Mouse (Mus musculus): ENCODE results near the gene Fam3c. TPM values are rescaled to one million over a fixed set of nuclear protein-coding genes. Genes with fewer than 3 reads are reported as not detected.

The Fam3c gene
- polyA plus RNA-seq (2012; ENCODE audit: insufficient read depth, insufficient read length, missing spikeins) = 47.0 and 51.2 TPM in 2 replicates

DNA sequence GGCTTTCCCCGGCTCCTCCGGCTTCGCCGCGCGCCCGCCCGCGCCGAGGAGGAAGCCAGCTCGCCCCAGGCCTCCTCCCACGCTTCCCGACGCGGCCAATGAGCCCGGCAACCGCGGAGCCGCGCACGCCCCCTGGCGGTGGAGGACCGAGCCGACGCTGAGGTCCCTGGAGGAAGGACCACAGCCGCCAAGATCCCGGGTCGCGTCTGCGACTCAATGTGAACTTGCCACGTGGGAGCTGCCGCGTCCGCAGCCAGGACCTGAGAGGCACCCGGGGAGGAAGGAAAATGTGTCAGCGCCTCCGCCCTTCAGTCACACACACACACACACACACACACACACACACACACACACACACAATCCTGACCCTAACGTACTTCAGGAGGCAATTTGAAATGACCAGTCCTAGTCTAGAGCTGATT is at the start of gene Fam3c:
TSS of gene Fam3c (minus strand) at position 158 of the 422 bp plus-strand sequence.
- no peak for TF ChIP-seq CTCF (IDR thresholded peaks at IDR 0.05; ENCODE audit: low read depth, low read length)
- TF ChIP-seq POLR2A (IDR thresholded peaks at IDR 0.05; ENCODE audit: borderline replicate concordance, low read depth, low read length) = no peak; the same call in 1 of the 2 replicates
- H3K4me1 ChIP-seq (ENCODE audit: control insufficient read depth, insufficient read depth, low read length) = peaks cover 32% of the 10 kb centered on the region
- H3K4me3 ChIP-seq (ENCODE audit: insufficient read depth, low read length) = peak within 1 kb of the TSS; percentile 97
- H3K27ac ChIP-seq (ENCODE audit: insufficient read depth, low read depth, low read length) = peak within 1 kb of the TSS; percentile 69

DNA sequence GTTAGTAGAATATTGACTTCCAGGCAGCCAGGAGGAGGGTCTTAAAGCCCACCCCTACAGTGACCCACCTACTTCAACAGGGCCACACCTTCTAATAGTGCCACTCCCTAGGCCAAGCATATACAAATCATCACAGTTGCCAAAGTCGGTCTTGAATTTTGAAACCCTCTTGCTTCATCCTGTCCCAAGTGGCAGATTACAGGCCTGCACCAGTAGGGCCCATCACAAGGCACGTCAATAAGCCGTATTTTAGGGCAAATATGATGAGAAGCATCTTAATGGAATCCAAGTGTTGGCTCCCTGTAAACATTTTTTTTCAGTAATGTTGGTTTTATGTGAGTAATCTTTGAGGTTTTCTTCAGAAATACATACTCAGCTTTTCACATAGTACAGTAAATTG is 49.0 kb upstream of the Fam3c start:
- Histone ChIP-seq H3K27ac (ENCODE audit: insufficient read depth, low read depth, low read length) (no peak overlapping the region), H3K4me1 (ENCODE audit: control insufficient read depth, insufficient read depth, low read length) (peaks cover 14% of the 10 kb centered on the region), H3K4me3 (ENCODE audit: insufficient read depth, low read length) (no peak overlapping the region)
- no peak for TF ChIP-seq POLR2A (IDR thresholded peaks at IDR 0.05; ENCODE audit: borderline replicate concordance, low read depth, low read length)
- TF ChIP-seq CTCF (IDR thresholded peaks at IDR 0.05; ENCODE audit: low read depth, low read length) = no peak

DNA sequence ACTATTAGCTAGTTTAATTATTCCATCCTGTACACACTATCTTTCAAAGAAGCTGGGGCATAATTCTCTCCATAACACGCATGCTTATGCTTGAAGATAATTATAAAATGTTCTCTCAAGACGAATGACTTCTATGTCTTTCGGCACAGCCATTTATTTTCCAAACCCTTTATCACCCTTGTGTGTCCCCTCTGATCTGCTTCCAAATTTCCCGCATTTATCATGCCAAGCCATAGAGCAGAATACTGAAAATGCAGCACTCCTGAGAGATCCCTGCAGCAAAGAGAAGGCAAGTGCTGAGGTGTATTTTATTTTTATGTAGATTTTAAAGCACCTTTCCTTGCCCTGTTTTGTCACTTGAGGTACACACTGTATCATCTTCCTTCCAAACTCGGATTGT is 47.7 kb upstream of the Fam3c start:
- no peak for TF ChIP-seq POLR2A (IDR thresholded peaks at IDR 0.05; ENCODE audit: borderline replicate concordance, low read depth, low read length)
- TF ChIP-seq CTCF (IDR thresholded peaks at IDR 0.05; ENCODE audit: low read depth, low read length) = no peak
- peaks cover 19% of the 10 kb centered on the region for H3K4me1 ChIP-seq (ENCODE audit: control insufficient read depth, insufficient read depth, low read length)
- H3K27ac ChIP-seq (ENCODE audit: insufficient read depth, low read depth, low read length) = no peak overlapping the region
- no peak overlapping the region for H3K4me3 ChIP-seq (ENCODE audit: insufficient read depth, low read length)

DNA sequence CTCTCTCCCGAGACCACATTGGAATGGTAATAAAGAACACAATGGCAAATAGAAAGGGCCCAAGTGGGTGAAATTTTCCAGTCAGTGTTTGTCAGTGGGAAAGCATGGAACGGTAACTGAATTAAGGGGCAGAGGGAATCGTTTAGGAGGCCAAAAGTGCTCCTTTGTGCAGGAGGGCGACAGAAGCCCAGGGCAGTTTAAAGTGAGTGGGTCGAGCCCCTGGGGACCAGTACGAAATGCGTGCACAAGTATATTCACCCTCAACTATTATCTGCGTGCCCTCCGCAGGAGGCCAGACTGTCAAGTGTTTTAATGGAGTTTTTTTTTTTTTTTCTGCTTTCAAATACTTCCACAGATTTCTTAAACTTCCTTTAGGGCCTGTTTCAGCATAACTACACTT is 47.3 kb upstream of the Fam3c start:
- Histone ChIP-seq H3K4me1 (ENCODE audit: control insufficient read depth, insufficient read depth, low read length) (peaks cover 20% of the 10 kb centered on the region), H3K4me3 (ENCODE audit: insufficient read depth, low read length) (no peak overlapping the region), H3K27ac (ENCODE audit: insufficient read depth, low read depth, low read length) (no peak overlapping the region)
- TF ChIP-seq CTCF (IDR thresholded peaks at IDR 0.05; ENCODE audit: low read depth, low read length) (no peak), POLR2A (IDR thresholded peaks at IDR 0.05; ENCODE audit: borderline replicate concordance, low read depth, low read length) (no peak)

DNA sequence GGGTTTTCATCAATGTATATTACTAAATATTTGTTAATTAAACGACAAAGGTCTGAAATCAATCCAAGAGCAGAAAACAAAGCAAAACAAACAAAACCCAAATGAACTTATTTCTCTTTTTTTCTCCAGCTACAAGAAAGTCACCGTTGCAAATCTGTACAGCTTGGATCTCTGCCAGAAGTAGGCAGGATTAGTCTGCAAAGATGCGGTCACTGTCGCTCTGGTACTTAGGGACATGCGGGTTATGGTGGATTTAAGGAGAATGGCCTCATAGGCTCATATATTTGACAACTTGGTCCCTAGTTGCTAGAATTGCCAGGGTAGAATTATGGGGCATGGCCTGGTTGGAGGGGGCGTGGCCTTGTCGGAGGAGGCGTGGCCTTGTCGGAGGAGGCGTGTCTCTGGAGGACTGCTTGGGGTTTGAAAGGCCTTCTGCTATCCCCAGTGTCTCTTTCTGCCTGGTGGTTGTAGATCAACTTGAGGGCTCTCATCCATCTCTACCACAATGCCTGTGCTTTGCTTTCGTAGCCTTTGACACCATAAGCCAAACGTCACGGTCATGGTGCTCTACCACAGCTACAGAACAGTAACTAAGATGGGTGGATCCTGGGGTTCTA is 46.6 kb upstream of the Fam3c start:
- Histone ChIP-seq H3K4me1 (ENCODE audit: control insufficient read depth, insufficient read depth, low read length) (peaks cover 21% of the 10 kb centered on the region), H3K4me3 (ENCODE audit: insufficient read depth, low read length) (no peak overlapping the region), H3K27ac (ENCODE audit: insufficient read depth, low read depth, low read length) (no peak overlapping the region)
- TF ChIP-seq CTCF (IDR thresholded peaks at IDR 0.05; ENCODE audit: low read depth, low read length) (no peak), POLR2A (IDR thresholded peaks at IDR 0.05; ENCODE audit: borderline replicate concordance, low read depth, low read length) (no peak)

DNA sequence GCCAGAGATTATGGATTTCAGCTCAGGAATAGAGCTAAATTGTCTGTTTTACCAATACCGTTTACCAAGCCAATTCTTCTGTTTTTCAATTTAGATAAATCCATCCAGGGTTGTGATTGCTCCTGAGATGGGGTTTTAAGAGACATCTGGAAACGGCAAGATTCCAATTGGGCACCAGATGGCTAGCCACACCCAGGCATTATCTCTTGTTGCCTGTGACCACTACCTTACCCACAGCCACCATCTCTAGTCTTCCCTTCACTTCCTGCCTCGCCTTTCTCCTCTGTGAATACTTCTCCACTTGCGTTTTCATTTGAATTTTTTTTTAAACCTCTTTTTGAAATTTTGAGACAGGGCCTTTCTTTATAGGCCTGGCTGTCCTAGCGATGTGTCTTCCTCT is 46.0 kb upstream of the Fam3c start:
- TF ChIP-seq CTCF (IDR thresholded peaks at IDR 0.05; ENCODE audit: low read depth, low read length) = no peak
- no peak for TF ChIP-seq POLR2A (IDR thresholded peaks at IDR 0.05; ENCODE audit: borderline replicate concordance, low read depth, low read length)
- Histone ChIP-seq H3K27ac (ENCODE audit: insufficient read depth, low read depth, low read length) (no peak overlapping the region), H3K4me1 (ENCODE audit: control insufficient read depth, insufficient read depth, low read length) (peaks cover 22% of the 10 kb centered on the region), H3K4me3 (ENCODE audit: insufficient read depth, low read length) (no peak overlapping the region)

DNA sequence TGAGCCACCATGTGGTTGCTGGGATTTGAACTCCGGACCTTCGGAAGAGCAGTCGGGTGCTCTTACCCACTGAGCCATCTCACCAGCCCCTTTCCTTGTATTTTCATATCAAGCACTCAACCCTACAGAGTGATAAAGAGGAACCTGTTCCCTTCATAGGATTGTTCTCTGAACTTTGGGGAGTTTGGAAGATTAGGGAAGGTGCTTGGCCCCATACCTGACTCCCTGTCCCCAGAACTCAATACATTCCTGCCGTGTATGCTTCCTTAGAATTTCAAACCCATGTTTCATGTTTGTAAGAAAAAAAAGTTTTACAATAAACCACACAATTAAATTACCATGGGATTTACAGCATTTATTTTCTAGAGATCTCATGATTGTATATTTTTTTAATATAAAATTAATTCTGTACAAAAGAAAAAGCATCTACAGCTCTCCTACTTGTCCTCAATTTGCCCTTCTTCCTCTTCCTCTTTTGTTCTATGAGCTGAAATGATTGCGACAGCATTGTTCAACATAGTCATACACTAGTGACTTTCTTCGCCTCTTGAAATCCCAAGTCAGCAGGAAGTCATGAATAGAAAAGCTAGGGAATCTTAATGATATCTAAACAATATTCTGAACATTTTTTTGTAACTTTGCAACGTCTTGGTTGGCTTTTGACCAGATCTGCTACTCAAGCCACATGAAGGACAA is 42.2 kb upstream of the Fam3c start:
- peaks cover 24% of the 10 kb centered on the region for H3K4me1 ChIP-seq (ENCODE audit: control insufficient read depth, insufficient read depth, low read length)
- H3K27ac ChIP-seq (ENCODE audit: insufficient read depth, low read depth, low read length) = peak overlapping the region; percentile 90
- no peak for TF ChIP-seq CTCF (IDR thresholded peaks at IDR 0.05; ENCODE audit: low read depth, low read length)
- no peak for TF ChIP-seq POLR2A (IDR thresholded peaks at IDR 0.05; ENCODE audit: borderline replicate concordance, low read depth, low read length)
- H3K4me3 ChIP-seq (ENCODE audit: insufficient read depth, low read length) = no peak overlapping the region

DNA sequence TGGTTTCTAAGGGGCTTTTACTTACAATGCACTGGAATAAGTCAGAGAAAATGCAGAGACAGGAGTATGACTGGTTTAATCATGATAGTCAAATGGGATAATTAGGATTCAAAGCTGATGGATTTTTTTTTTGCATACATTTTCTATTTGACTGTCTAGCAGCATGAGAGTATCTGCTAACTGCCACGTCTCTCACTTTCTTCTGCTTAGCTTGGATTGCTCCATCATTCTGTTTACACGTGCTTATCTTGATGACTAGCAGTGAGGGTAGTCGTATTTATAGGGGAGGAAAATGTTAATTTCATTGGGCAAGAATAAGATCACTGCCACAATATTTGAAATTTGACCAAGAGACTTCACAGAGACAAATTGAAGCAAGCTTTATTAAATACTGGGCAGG is 39.2 kb upstream of the Fam3c start:
- TF ChIP-seq CTCF (IDR thresholded peaks at IDR 0.05; ENCODE audit: low read depth, low read length) (no peak), POLR2A (IDR thresholded peaks at IDR 0.05; ENCODE audit: borderline replicate concordance, low read depth, low read length) (no peak)
- Histone ChIP-seq H3K27ac (ENCODE audit: insufficient read depth, low read depth, low read length) (no peak overlapping the region), H3K4me1 (ENCODE audit: control insufficient read depth, insufficient read depth, low read length) (peaks cover 27% of the 10 kb centered on the region)

DNA sequence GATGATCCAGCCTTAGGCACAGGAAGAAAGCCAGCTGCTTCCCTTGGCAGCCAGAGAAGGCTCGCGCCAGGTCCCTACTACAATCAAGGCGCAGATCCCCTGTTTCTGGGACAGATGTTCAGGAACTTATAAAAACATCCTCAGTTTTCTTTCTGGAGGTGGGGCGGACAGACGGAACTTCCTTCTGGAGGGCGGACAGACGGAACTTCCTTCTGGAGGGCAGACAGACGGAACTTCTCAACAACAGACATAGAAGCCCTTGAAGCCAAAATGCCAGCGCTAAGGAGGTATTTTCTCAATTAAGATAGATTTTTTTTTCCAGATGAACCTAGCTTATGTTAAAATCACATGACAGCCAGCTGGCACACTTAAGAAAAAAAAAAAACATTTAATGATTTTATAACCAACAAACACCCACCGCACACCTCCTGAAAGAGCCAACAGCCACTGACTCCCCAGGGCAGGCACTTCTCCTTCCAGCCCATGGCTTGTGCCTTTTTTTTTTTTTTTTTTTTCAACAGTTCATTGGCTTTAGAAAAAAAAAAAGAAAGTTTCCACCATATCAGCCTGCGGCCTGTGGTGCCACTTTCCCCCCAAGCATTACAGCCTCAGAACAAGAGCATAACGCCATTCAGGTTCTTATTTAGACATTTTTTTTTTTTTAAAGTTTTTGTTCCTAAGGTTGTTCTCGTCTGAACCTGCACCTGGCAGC is 34.8 kb upstream of the Fam3c start:
- H3K4me1 ChIP-seq (ENCODE audit: control insufficient read depth, insufficient read depth, low read length) = peaks cover 7% of the 10 kb centered on the region
- H3K4me3 ChIP-seq (ENCODE audit: insufficient read depth, low read length) = peak overlapping the region; percentile 5; the same call in 1 of the 2 replicates
- H3K27ac ChIP-seq (ENCODE audit: insufficient read depth, low read depth, low read length) = peak overlapping the region; percentile 58
- TF ChIP-seq CTCF (IDR thresholded peaks at IDR 0.05; ENCODE audit: low read depth, low read length) (no peak), POLR2A (IDR thresholded peaks at IDR 0.05; ENCODE audit: borderline replicate concordance, low read depth, low read length) (no peak)

More for the DNA sequence above, 39.2 kb upstream of the Fam3c start:
- no peak overlapping the region for H3K4me3 ChIP-seq (ENCODE audit: insufficient read depth, low read length)

All from bone marrow macrophage, adult 2 months (primary cell).